8 mouse cellular contexts compared by ENCODE assay signal in the genomic region with DNA sequence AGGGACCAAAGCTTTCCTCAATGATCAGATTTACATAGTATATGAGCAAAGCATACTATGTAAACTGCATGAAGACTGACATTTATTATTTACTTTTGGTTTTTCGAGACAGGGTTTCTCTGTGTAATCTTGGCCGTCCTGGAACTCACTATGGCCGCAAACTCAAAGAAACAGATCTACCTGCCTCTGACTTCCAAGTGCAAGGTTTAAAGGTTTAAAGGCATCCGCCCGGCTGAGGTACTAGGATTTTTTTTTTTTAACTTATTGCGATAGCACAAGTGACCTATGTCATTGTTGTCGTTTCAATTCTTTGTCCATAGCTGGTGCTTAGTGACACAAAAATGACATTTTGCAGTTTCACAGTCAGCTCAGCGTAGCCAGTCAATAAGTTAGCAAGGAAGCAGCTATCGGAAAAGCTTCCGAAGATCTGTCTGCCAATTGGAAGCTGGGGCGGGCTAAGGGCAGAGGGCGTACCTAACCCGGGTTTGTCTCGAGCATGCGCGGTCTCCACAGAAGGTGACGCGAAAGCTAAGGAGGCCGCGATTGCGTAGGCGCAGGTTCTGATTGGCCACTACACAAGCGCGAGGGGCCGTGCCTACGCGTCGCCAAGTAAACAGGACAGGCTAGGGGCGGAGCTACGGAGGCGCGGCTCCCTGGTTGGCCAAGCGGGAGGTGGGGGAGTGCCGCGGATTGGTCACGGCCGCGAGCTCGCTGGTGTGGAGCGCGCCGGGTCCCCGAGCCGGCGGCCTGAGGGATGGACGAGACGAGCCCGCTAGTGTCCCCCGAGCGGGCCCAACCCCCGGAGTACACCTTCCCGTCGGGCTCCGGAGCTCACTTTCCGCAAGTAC. TPM values are rescaled to one million over a fixed set of nuclear protein-coding genes. Genes with fewer than 3 reads are reported as not detected.
DNase-seq lines count a peak whose midpoint lies in the region; ATAC-seq lines count a peak whose summit lies in the region.

Pi4k2a (plus strand) TSS at position 723 of the 848 bp plus-strand sequence.

- no peaks in the 10 kb centered on the region for H3K27me3 ChIP-seq in hindbrain, embryonic 14.5 days (ENCODE audit: control insufficient read depth, insufficient read depth, low read length)

- H3K4me2 ChIP-seq in hindbrain, embryonic 14.5 days (replicated peaks): peak within 1 kb of the TSS; percentile 93

- H3K4me1 ChIP-seq in hindbrain, embryonic 14.5 days (replicated peaks; ENCODE audit: control insufficient read depth, insufficient read depth, low read length): peaks cover 29% of the 10 kb centered on the region

- H3K9me3 ChIP-seq in hindbrain, embryonic 14.5 days (ENCODE audit: control insufficient read depth, low read length): no peaks in the 10 kb centered on the region

- peak within 1 kb of the TSS; percentile 87 for H3K27ac ChIP-seq in hindbrain, embryonic 14.5 days

- peak; percentile 98 for ATAC-seq in hindbrain, embryonic 14.5 days (ENCODE audit: low FRiP score)

- H3K9ac ChIP-seq in hindbrain, embryonic 14.5 days: peak within 1 kb of the TSS; percentile 87

- DNase-seq in R1 (ENCODE audit: low read depth, low spot score): peak; percentile 100
- peak; percentile 97 to 99 for DNase-seq in cerebellum, postnatal 25 days
- peak; percentile 98 to 99 for DNase-seq in frontal cortex, postnatal 25 days (ENCODE audit: low spot score in 2 of 2)
- DNase-seq in hindbrain, embryonic 14.5 days (ENCODE audit: low spot score): peak; percentile 98
- peak; percentile 99 for DNase-seq in layer of hippocampus, postnatal 36 days
- peak; percentile 100 for DNase-seq in lung, postnatal 36 days
- DNase-seq in retina, postnatal 1 day: peak; percentile 100
- DNase-seq in urinary bladder, adult 18-20 months (ENCODE audit: low spot score in 2 of 2): peak; percentile 85 to 99

- peaks cover 11% of the 10 kb centered on the region; the same call in 1 of the 2 replicates for H3K36me3 ChIP-seq in hindbrain, embryonic 14.5 days (replicated peaks; ENCODE audit: control insufficient read depth, insufficient read depth)

- H3K4me3 ChIP-seq in hindbrain, embryonic 14.5 days (replicated peaks; ENCODE audit: low read length): peak within 1 kb of the TSS; percentile 95

- 1% methylated on average over 55 of the region's 55 CpGs for WGBS in hindbrain, embryonic 14.5 days

RNA-seq across cellular contexts. Expression of gene Pi4k2a, which starts in this region (rescaled TPM):
- 39.0 and 40.6 TPM in 2 replicates for polyA plus RNA-seq in hindbrain, embryonic 14.5 days (2014; fragmentation: Nextera tagmentation; extraction: Ambion mirVana)
- 10 to 100 TPM; 60.3 to 69.8 TPM for total RNA-seq in layer of hippocampus, postnatal 36 days (2021)

Comparison
In these comparisons a context has a peak if more than half of its experiments do, and no peak if none do; other contexts are left out.
1. Peak in every context shown above with its lines: DNase-seq, ATAC-seq, H3K4me3 ChIP-seq and H3K27ac ChIP-seq.